Mouse (Mus musculus): ENCODE data around the gene Fbxl21. TPM values are rescaled to one million over a fixed set of nuclear protein-coding genes. Genes with fewer than 3 reads are reported as not detected.

The Fbxl21 gene
- polyA plus RNA-seq (2014; fragmentation: Illumina TruSeq; extraction: RNeasy Lipid Tissue Mini Kit (QIAGEN cat#74804); ENCODE audit: low read depth, low replicate concordance): 0.90 TPM

GRCm38 (mm10) chr13:56522081-56522820 is at the start of gene Fbxl21:
Gene Fbxl21, plus strand, starts transcription at chr13:56522472.

GRCm38 (mm10) chr13:56482146-56482545 is 40.1 kb upstream of the Fbxl21 start, which contains the start of gene Il9:
Gene Il9, minus strand, starts transcription at chr13:56482246.

GRCm38 (mm10) chr13:56548401-56548800 is 26.1 kb downstream of the Fbxl21 start, which contains the start of gene Lect2:
Gene Lect2, minus strand, starts transcription at chr13:56548502.

Other genes starting within 250 kb of the Fbxl21 start
- gene Cxcl14, start 225.9 kb upstream of the Fbxl21 start, polyA plus RNA-seq (2014; fragmentation: Illumina TruSeq; extraction: RNeasy Lipid Tissue Mini Kit (QIAGEN cat#74804); ENCODE audit: low read depth, low replicate concordance): 0.39 TPM
- gene Gm3045, start 95.9 kb upstream of the Fbxl21 start, polyA plus RNA-seq (2014; fragmentation: Illumina TruSeq; extraction: RNeasy Lipid Tissue Mini Kit (QIAGEN cat#74804); ENCODE audit: low read depth, low replicate concordance): 1.1 TPM
- gene Slc25a48, start 84.1 kb upstream of the Fbxl21 start, polyA plus RNA-seq (2014; fragmentation: Illumina TruSeq; extraction: RNeasy Lipid Tissue Mini Kit (QIAGEN cat#74804); ENCODE audit: low read depth, low replicate concordance): 0.10 TPM
- gene Il9, start 40.2 kb upstream of the Fbxl21 start, polyA plus RNA-seq (2014; fragmentation: Illumina TruSeq; extraction: RNeasy Lipid Tissue Mini Kit (QIAGEN cat#74804); ENCODE audit: low read depth, low replicate concordance): not detected
- not detected for gene Lect2, start 26.0 kb downstream of the Fbxl21 start, polyA plus RNA-seq (2014; fragmentation: Illumina TruSeq; extraction: RNeasy Lipid Tissue Mini Kit (QIAGEN cat#74804); ENCODE audit: low read depth, low replicate concordance)
- gene Tgfbi, start 87.1 kb downstream of the Fbxl21 start, polyA plus RNA-seq (2014; fragmentation: Illumina TruSeq; extraction: RNeasy Lipid Tissue Mini Kit (QIAGEN cat#74804); ENCODE audit: low read depth, low replicate concordance): 3.4 TPM
- gene Smad5, start 180.5 kb downstream of the Fbxl21 start, polyA plus RNA-seq (2014; fragmentation: Illumina TruSeq; extraction: RNeasy Lipid Tissue Mini Kit (QIAGEN cat#74804); ENCODE audit: low read depth, low replicate concordance): 16.3 TPM
- not detected for gene Gm45623, start 231.4 kb downstream of the Fbxl21 start, polyA plus RNA-seq (2014; fragmentation: Illumina TruSeq; extraction: RNeasy Lipid Tissue Mini Kit (QIAGEN cat#74804); ENCODE audit: low read depth, low replicate concordance)